Mouse (Mus musculus) lung, postnatal 36 days (tissue): ENCODE data around the gene Ccng2.

Experiments
- DNase-seq: peaks from one replicate; pipeline ENCODE4 v3.0.0; 2022; ENCODE audit warnings: mixed read lengths

Gene Ccng2

DNA sequence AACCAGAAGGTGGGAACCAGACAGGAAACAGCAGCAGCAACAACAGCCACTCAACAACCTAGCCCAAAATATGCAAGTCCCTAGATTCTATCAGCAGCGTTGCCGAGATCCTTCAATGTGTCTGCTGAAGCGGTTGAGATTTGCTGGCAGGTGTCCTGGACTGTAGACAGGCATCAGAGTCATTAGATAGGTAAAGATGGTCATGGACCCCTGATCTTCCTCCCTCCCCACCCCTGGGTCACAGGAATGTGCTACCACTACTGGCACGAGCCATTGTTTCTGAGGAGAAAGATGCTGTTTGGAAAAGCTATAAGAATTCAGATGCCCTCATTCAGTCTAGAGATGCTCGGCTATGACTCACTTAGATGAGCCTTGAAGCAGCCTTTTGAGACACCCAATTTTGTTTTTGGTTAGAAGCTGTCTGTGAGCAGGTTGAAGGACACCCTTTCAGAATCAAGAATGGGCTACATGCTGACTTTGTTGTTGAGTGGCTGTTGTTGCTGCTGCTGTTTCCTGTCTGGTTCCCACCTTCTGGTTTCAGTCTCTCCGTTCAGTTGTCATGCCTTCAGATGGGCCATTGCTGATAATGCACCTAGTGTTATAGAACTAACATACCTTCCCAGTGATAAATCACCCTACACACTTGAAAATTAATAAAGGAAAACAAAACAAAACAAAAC, 3.5 kb upstream of the Ccng2 start:
- no peak for DNase-seq

DNA sequence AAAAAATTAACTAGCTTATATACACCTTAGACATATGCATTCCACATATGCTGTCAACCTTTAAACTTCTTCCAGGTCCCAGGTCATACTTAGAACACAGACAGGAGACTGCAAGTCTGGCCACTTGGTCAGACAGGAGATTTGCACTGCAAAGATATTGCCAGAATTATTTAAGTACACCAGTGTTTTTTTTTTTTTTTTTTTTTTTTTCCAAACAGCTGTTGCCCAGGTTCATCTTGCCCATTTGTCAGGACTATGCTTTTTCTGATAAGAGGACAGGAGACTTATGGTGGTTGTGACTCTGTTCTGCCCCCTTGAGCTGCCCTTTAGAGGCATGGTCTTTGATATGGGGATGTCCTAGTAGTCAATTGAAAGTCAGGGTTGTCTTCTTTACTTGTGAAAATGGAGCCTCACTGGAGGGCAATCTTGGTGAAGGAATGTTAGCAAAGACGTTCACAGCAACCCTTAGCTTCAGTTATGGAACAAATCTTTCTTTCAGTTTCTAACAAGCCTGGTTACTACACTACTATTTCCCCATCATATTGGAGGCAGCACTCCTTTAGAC, 2.8 kb upstream of the Ccng2 start:
- DNase-seq: no peak

DNA sequence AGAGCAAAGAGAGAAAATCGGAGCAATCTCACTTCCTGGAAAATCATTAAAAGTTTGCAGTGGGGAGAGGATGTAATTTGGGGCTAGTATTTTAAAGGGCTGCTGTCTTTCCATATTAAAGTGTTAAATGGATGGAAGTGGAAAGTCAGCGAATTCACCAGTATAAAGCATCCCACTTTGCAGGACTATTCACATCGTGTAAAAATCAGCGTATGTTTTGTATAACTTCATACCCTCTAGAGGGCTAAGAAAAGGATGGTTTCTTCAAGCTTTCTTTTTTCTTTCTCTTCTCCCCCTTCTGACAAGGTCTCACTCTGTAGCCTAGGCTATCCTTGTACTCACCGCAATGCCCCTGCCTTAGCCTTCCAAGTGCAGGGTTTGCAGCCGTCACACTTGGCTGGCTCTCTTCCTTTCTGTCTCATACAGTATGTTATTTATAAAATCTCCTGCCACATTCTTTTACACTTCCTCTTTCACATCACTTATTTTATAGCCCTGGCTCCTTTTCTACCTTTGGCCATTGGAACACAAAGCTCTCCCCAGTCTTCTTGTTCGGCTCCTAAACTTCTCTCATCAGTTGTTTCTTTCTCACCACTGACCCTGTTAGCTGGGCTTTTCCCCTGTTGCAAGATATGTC, 1.8 kb upstream of the Ccng2 start:
- DNase-seq: peak; percentile 21

DNA sequence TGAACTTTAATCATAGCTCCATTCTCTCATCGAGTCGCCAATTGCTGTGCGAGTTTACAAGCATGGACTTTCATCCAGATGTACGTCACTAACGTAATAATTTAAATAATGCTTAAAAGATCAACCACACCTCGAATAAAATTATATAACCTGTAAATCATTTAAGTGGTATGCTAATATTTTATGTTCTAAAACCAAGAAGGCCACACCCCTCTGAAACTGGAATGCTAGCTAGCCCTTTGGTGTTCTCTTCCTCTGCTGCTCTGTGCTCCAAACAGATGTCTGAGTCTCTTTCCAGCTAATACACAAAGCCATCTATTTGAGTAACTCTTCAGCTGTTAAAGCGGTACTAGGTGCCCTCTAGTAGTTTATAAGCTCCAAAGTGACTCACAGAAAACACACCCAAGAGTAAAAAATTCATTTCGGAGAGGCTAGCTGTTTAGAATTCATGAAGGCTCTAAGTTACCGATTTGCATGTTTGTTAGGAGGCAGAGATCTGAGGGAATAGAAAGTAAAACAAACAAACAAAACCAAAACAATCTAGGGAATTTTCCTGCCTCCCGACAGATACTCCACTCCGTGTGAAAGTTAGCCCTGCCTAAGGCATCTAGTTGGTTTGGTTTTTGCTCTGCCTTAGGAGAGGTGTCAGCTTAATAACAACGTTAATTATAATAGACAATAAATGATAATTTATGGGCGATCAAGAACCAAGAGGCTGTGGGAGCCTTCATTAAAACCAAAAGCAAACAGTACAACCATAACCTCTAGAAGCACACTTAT, 1.1 kb upstream of the Ccng2 start:
- DNase-seq: peak; percentile 47

DNA sequence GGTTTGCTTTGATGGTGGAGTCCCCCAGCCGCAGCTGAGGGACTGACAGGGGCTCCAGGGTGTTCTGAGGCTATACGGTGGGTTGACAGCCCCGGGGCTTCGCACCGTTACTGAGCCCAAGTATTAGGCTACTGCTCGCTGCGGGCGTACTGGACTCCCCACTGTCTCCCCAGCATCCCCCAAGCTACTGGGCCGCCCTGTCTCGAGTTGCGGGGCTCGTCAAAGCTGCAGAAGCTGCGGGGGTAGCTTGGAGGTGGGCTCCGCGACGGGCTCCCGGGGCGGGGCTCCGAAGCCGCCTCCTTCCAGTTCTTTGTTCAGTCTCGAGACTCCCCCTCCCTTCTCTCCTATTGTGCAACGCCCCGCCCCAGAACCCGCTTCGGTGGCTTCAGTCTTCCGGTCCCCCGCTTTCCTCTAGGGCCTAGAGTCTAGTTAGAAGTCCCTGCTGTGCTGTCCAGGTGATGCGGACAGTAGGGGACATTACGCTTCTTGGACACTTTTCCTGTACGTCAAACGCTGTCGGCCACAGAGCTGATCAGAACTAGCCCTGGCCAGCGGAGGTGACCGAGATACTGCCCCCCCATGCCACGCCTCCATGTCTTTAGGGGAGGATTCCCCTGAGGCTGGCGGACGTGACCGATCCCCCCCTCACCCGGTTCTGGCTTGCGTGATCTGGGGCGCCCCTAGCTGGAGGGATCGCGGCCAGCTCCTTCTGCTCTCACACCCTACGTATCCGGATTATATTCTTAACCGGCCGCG, 972 bp downstream of the Ccng2 start:
- peak; percentile 92 for DNase-seq

DNA sequence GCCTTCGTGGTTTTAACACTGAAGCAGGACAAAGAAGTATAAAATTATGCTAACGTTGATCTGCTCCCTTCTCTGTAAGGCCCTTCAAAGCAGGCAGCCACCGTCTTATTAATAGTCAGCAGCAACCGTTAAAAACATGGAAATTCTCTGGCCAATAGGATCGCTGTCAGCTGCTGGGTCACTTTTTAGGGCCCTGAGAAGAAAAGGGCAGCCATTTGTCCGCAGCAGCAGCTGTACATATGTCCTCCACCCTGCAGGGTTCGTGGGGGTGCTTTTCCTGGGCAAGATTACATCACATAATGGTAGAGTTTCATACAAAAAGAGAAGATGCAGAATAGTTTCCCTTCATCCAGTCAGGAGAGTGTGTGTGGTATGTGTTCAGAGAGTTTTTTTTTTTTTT, 3.0 kb downstream of the Ccng2 start:
- DNase-seq: no peak

DNA sequence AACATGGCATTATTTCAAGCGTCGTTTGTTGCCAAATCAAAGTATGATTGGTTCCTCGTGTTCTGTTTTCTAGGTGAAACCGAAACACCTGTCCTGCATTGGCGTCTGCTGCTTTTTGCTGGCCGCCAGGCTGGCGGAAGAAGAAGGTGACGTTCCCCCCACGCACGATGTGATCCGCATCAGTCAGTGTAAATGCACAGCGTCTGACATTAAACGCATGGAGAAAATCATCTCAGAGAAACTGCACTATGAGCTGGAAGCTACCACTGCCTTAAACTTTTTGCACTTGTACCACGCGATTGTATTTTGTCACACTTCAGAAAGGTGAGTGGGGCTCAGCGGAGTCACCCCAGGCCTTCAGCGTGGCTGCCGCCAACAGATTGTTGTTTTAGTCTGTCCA, 3.7 kb downstream of the Ccng2 start:
- DNase-seq: no peak

DNA sequence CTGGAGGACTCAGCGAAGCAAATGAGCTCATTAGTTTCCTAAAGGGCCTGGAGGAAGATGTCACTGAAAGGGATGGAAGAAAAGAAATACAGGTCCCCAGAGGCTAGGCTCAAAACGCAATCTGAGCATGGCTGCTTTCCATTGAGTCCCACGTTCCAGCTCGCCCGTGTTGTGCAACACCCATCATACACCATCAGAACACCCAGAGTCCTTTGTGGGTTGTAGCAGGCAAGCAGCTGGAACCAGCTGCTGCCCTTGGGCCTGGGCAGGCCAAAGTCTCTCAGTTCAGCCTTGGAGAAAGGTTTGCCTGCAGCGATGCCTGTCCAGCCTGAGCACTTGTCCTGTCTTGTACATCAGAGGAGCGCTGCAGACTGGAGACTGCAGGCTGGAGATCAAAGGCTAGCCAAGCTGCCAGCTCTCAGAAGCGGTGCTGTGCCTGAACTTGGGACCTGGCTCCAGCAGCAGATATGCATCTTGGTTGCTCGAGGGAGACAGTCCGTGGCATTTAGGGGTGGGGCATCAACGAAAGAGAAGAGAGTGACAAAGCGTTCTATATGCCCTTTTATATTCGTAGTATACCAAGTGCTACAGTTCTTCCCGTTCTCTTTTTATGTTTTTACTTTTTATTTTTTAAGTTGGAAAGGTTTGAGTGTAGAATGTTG, 15.5 kb downstream of the Ccng2 start:
- peak; percentile 75 for DNase-seq

DNA sequence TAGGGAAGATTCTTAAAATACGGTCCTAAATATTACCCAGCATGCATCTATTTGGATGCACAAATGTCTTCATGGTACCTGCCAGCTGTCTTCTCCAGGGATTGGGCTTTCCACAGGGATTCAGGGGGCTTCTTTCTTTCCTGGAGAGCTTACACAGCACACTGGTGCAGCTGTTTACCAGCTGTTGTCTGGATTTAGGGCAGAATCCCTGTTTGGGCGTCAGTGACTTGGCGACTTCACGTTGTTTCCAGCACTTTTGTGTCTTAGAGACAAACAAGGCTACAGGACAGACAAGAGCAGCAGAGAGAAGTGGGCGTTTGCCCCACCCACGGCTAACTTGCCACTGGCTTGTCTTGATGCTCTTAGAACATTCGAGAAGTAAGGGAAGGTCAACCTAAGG, 16.1 kb downstream of the Ccng2 start:
- peak; percentile 50 for DNase-seq

DNA sequence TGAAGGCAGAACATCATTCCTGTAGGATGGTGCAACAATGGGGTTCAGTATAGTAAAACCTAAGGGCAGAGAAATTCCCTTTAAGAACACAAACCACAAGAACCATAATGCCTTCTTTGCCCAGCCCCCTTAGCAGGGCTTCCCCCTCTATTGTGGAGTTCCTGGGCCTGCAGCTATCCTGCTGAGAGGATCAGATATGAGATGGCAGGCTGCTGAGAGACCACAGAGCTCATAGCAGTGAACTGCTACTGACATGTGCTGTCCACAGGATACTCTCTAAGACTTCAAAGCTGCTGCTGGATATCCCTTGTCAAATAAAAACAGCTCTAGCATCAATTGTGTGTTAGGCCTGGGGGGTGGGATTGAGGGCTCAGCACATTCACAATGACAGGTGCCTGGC, 21.5 kb downstream of the Ccng2 start:
- DNase-seq: no peak

DNA sequence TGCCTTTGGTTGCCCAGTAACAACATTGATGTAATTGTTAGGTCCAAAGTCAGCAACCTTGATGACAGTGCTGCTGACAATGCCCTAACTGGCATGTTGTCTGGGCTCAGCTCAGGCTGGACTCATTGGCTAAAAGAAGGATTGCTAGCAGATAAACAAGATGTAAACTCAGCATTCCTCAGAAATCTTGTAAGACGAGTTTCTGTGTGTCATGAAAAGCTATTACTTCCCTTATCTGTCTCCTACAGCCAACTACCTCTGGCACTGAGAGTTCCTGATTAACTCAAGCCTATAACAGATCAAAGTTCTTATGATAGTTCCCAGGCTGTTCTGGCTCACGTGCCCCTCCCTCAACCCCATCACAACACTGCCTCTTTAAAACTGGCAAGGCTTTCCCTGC, 23.2 kb downstream of the Ccng2 start:
- no peak for DNase-seq

DNA sequence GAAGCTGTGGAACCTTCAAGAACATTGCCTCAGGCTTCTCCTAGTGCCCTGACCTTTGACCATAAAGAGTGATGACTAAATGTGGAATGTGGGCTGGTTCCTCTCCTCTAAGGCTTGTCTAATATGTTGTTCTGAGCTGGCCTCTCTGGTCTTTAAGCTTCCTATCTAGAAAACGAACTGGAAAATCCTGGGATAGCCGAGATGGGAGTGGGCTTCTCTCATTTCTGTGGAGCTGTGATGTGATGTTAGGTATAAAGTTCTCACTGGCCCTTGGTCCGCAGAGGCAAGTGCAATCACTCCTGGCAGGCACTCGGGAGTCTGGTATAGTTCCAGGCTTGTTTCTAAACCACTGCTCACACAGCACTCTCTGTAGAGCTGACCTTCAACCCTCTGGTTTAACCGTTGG, 29.3 kb downstream of the Ccng2 start:
- peak; percentile 54 for DNase-seq

DNA sequence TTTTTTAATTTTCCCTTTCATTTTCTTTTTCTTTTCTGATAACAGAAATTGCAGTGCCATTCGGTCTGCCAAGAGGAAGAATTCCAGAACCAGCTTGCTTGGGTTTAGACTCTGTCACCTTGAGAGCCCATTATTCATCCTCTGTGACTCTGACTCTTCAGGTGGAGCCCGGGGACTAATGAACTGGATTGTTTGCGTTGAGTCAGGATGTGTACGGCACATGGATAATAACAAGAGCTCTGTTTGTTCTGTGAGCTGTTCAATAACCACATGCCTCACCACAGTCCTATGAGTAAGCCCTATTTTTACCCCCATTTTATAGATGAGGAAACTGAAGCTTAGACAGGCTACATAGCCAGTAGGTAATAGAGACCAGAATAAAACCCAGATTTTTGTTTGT, 29.7 kb downstream of the Ccng2 start:
- DNase-seq: no peak

DNA sequence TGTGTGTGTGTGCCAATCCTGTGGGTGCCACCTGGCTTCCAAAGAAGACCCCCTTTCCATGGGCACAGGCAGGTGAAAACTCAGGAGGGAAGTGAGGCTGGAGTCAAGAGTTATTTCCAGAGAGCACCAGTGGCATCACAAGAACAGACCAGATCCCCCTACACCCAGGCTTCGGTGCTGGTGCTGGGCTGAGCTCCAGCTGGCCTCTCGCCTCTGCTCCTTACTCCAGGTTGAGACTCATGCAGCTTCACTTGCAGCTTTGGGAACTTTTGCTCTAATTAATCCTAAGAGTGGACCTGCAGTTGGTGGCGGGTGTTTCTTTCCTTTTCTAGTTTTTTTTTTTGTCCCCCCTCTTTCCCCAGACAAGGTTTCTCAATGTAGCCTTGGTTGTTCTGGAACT, 30.3 kb downstream of the Ccng2 start:
- no peak for DNase-seq

DNA sequence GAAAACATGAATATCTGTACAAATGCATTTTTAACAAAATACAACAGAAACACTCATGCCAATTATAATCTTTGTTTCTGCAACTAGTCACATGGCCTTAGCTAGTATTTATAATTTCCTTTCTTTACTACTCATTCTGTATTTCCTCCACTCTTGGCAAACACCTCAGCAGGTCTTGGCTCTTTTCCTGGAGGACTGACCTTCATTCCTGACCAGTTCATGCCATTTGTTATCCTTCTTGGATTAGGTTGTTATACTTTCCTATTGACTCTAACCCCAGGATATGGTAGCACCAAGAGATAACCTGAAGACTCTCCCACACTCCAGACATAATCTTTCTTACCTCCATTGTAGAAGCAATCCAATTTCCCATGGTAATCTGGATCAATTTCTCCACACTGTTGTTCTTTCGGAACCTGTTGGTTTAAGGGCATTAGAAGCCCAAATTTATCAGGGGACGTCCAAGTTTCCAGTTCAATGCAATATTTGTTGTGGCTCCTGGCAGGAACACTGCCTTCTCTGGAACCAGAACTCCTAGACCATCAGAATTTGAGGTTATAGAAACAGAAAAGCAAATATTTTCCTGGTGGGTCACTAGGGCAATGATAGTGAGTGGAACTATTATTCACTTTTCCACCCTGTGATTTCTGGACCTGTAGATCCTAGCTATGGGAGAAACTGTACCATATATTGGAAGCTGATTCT, 38.2 kb downstream of the Ccng2 start:
- DNase-seq: peak; percentile 19

DNA sequence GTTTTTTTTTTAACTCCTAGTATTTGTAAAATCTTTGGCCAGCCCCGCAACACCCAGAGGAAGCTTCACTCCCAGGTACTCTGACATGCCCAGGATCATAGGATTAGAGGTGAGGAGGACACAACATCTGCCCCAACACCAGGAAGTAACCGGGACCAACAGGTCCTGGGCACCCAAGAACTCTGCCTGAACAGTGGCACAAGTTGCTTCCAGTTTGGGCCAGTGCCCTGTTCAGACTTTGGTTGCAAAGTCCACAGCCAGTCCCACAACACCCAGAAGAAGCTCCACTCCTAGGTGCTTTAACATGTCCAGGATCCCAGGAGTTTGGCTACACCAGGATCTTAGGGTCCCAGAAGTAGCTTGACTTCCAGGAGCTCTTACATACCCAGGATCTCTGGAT, 41.9 kb downstream of the Ccng2 start:
- DNase-seq: no peak

DNA sequence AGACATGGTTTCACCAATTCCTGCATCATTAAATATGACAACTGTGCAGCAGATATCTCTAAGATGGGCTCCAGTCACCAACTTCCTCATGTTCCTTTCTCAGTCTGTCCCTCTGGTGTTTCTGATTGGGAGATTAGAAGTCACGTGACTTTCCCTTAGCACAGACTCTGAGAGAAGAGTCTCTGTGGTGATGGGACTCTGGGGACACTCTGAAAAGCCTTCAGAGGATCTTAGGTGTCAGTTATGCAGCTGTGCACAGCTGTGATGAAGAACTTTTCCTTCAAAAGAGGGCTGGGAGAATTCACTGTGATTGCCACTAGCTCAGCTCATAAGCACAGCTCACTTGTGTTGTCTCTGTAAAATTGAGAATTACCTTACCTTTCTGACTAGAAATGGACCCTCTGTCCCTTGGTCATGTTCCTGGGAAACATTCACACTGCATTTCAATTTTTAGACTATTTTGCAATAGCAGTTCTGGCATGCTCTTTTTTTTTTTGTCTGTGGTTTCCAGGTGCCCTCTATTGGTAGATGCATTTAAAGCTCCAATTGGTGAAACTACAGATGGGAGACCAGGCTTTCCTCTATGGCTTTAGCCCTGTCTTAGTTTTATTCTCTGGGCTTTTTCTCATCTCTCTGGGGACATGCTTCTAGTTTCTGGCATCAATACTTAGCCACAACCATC, 56.4 kb downstream of the Ccng2 start:
- DNase-seq: peak; percentile 53
